ENCODE assay signal across 19 mouse cellular contexts in genomic region chr9:40766058-40766605, GRCm38 (mm10). TPM values are rescaled to one million over a fixed set of nuclear protein-coding genes. Genes with fewer than 3 reads are reported as not detected.
DNase-seq lines count a peak whose midpoint lies in the region; ATAC-seq and TF ChIP-seq lines count a peak whose summit lies in the region.
"Had no signal": no experiment of that assay in that cellular context is flagged by ENCODE, and none has a peak within 500 bp of the region (broad histone marks: within the 10 kb centered on the region; RNA-seq: fewer than 3 reads in every experiment).

No protein-coding gene starts in this region.

- 0 out of 2 replicates have a peak overlapping the region, but pooled peaks have one; percentile 20 for H3K9ac ChIP-seq in CH12.LX (ENCODE audit: insufficient read depth, low read depth)
- no peak overlapping the region for H3K9ac ChIP-seq in intestine, postnatal 0 days (ENCODE audit: low read depth, low read length)
- H3K9ac ChIP-seq: embryonic facial prominence, embryonic 13.5 days; forebrain, embryonic 15.5 days; heart, embryonic 15.5 days; liver, embryonic 14.5 days; lung, embryonic 15.5 days had no signal

- H3K27me3 ChIP-seq in CH12.LX (replicated peaks) (no peaks in the 10 kb centered on the region), E14TG2a.4 (ENCODE audit: insufficient read depth, low read length) (no peaks in the 10 kb centered on the region)
- H3K27me3 ChIP-seq in intestine, postnatal 0 days (replicated peaks; ENCODE audit: control insufficient read depth, insufficient read depth, low read length), result no peaks in the 10 kb centered on the region
- H3K27me3 ChIP-seq: embryonic facial prominence, embryonic 13.5 days; forebrain, embryonic 15.5 days; heart, embryonic 15.5 days; lung, embryonic 15.5 days had no signal

- H3K79me2 ChIP-seq in CH12.LX (replicated peaks; ENCODE audit: control insufficient read depth, extremely low read depth, insufficient read depth, poor library complexity, severe bottlenecking), result no peaks in the 10 kb centered on the region

- no peak for TF ChIP-seq CTCF in CH12.LX (conservative IDR thresholded peaks at IDR 0.05 in 1 of 2, IDR thresholded peaks at IDR 0.05 in 1 of 2; ENCODE audit: low read depth in 2 of 2, low read length in 2 of 2)
- no peak for TF ChIP-seq CTCF in E14TG2a.4 (conservative IDR thresholded peaks at IDR 0.05; ENCODE audit: low read length)
- TF ChIP-seq CTCF in intestine, postnatal 0 days (IDR thresholded peaks at IDR 0.05; ENCODE audit: low read depth), result no peak

- TF ChIP-seq POLR2A in CH12.LX (IDR thresholded peaks at IDR 0.05; ENCODE audit: low read depth, low read length), result no peak

- dilution Hi-C loops in CH12.LX (cut with MboI; ENCODE audit: extremely low pct_ligation_motif_present, extremely low pct_unique_long_range_greater_than_20kb, low sequenced_read_pairs), result no loop called here

- H3K4me3 ChIP-seq in CH12.LX (replicated peaks in 1 of 3; ENCODE audit: low read depth in 2 of 3, low read length in 2 of 3, poor library complexity in 1 of 3) (no peak overlapping the region), E14TG2a.4 (replicated peaks; ENCODE audit: low read length) (0 out of 2 replicates have a peak overlapping the region, but pooled peaks have one; percentile 13)
- H3K4me3 ChIP-seq in intestine, postnatal 0 days (ENCODE audit: low read depth, low read length), result no peak overlapping the region
- H3K4me3 ChIP-seq: embryonic facial prominence, embryonic 13.5 days; forebrain, embryonic 15.5 days; heart, embryonic 15.5 days; lung, embryonic 15.5 days had no signal

- DNase-seq in kidney, postnatal 14 days, result peak; percentile 23
- DNase-seq in kidney, adult 8-10 months, result no peak
- DNase-seq in CH12.LX (ENCODE audit: extremely low read depth), result no peak
- no peak for DNase-seq in Muller cell, postnatal 12 days (ENCODE audit: inconsistent ontology term)
- no peak for DNase-seq in thymus, adult 18-20 months
- DNase-seq: cerebellum, postnatal 10 days; retina, postnatal 1 day; right cerebral cortex, postnatal 4 days; thymus, postnatal 36 days had no signal

- peaks cover 3 to 11% of the 10 kb centered on the region in 2 experiments; a peak in 3 of 4 replicates for H3K4me1 ChIP-seq in CH12.LX (ENCODE audit: control insufficient read depth in 1 of 2, insufficient read depth in 2 of 2)
- peaks cover 40% of the 10 kb centered on the region for H3K4me1 ChIP-seq in E14TG2a.4 (replicated peaks; ENCODE audit: low read depth, low read length)
- no peaks in the 10 kb centered on the region for H3K4me1 ChIP-seq in intestine, postnatal 0 days (replicated peaks; ENCODE audit: control insufficient read depth, insufficient read depth, low read length)
- H3K4me1 ChIP-seq: embryonic facial prominence, embryonic 13.5 days; forebrain, embryonic 15.5 days had no signal

- in situ Hi-C loops in CH12.LX (cut with MboI; ENCODE audit: low pct_ligation_motif_present, low pct_unique_long_range_greater_than_20kb, low sequenced_read_pairs), result loop anchor here (25.0 kb wide), 1 partner anchor 354 kb away; no protein-coding TSS in a partner anchor

- H3K36me3 ChIP-seq in CH12.LX (replicated peaks in 1 of 2; ENCODE audit: control insufficient read depth in 1 of 2, insufficient read depth in 1 of 2, low read length in 1 of 2), result no peaks in the 10 kb centered on the region
- H3K36me3 ChIP-seq in E14TG2a.4 (ENCODE audit: insufficient read depth, low read length), result no peaks in the 10 kb centered on the region; the same call in 1 of the 2 replicates
- peaks cover 11% of the 10 kb centered on the region; the same call in 1 of the 2 replicates for H3K36me3 ChIP-seq in intestine, postnatal 0 days (ENCODE audit: control insufficient read depth, insufficient read depth)
- H3K36me3 ChIP-seq: G1E; heart, embryonic 15.5 days; lung, embryonic 15.5 days had no signal

- TF ChIP-seq RAD21 in CH12.LX (IDR thresholded peaks at IDR 0.05; ENCODE audit: low read depth, low read length), result no peak

- no peak for ATAC-seq in intestine, postnatal 0 days
- ATAC-seq in erythroblast, adult 5-6 weeks (replicated peaks; ENCODE audit: low FRiP score, poor library complexity, severe bottlenecking), result no peak
- ATAC-seq: forebrain, embryonic 15.5 days; hindbrain, embryonic 16.5 days had no signal

- WGBS in intestine, postnatal 0 days, result 66% methylated on average over 7 of the region's 7 CpGs

- H3K9me3 ChIP-seq in CH12.LX (replicated peaks; ENCODE audit: low read length), result no peaks in the 10 kb centered on the region
- H3K9me3 ChIP-seq in E14TG2a.4 (ENCODE audit: low read length), result peaks cover 22% of the 10 kb centered on the region
- no peaks in the 10 kb centered on the region for H3K9me3 ChIP-seq in intestine, postnatal 0 days (ENCODE audit: control insufficient read depth)
- H3K9me3 ChIP-seq: embryonic facial prominence, embryonic 13.5 days; forebrain, embryonic 15.5 days; G1E; heart, embryonic 15.5 days; lung, embryonic 15.5 days had no signal

- peak overlapping the region; percentile 59; the same call in 1 of the 2 replicates for H3K4me2 ChIP-seq in CH12.LX (ENCODE audit: insufficient read depth, low read depth, poor library complexity, severe bottlenecking)
- H3K4me2 ChIP-seq in intestine, postnatal 0 days (replicated peaks; ENCODE audit: low read depth), result no peak overlapping the region
- H3K4me2 ChIP-seq: embryonic facial prominence, embryonic 13.5 days; forebrain, embryonic 15.5 days had no signal

- no peak overlapping the region for H3K27ac ChIP-seq in CH12.LX (ENCODE audit: insufficient read depth, low read depth)
- H3K27ac ChIP-seq in intestine, postnatal 0 days (ENCODE audit: low read depth, low read length), result peak overlapping the region; percentile 66; the same call in 1 of the 2 replicates
- H3K27ac ChIP-seq: embryonic facial prominence, embryonic 13.5 days; forebrain, embryonic 15.5 days; heart, embryonic 15.5 days; liver, embryonic 14.5 days; lung, embryonic 15.5 days had no signal

- TF ChIP-seq EP300 in CH12.LX (IDR thresholded peaks at IDR 0.05; ENCODE audit: low read length), result no peak

TF ChIP-seq in CH12.LX, 34 proteins besides CTCF, POLR2A, EP300 and RAD21:
- TF ChIP-seq MAX (IDR thresholded peaks at IDR 0.05; ENCODE audit: low read length), result no peak
- no peak for TF ChIP-seq USF1 (IDR thresholded peaks at IDR 0.05; ENCODE audit: low read depth, low read length)
- TF ChIP-seq PAX5 (IDR thresholded peaks at IDR 0.05; ENCODE audit: low read length), result no peak
- TF ChIP-seq USF2 (conservative IDR thresholded peaks at IDR 0.05; ENCODE audit: low read depth, low read length), result no peak

RNA-seq across cellular contexts. Expression of gene Hspa8, which starts 34.7 kb away (rescaled TPM):
- total RNA-seq in CH12.LX (2012; rRNA removed), result 2,915 and 4,984 TPM in 2 replicates
- 7,143 and 7,761 TPM in 2 replicates for total RNA-seq in CH12.LX (2014; rRNA removed)
- polyA plus RNA-seq in CH12.LX (2012; ENCODE audit: insufficient read length, low read depth), result 5,629 and 6,462 TPM in 2 replicates
- 1,042 and 1,135 TPM in 2 replicates for polyA plus RNA-seq in intestine, postnatal 0 days (2015; fragmentation: Nextera tagmentation; extraction: Ambion mirVana)
- total RNA-seq in erythroblast, adult 5-6 weeks (2015; ENCODE audit: low replicate concordance), result 767 and 958 TPM in 2 replicates
- total RNA-seq in erythroblast, adult 5-6 weeks (2017; ENCODE audit: low replicate concordance), result 825 and 1,090 TPM in 2 replicates
